Mouse (Mus musculus) heart, embryonic 12.5 days (tissue): ENCODE measurements at regions not wholly inside any gene's neighbourhood (a gene's known extent, or its start where the extent isn't known, plus 50 kb on each side); places are given as distances from the start of the nearest gene placed in this dataset.

Source experiments
- ATAC-seq: fragments of 200-750 bp; cut with Nextera tagmentation; 2 replicates; pipeline ENCODE4 v1.8.0; 2017; ENCODE audit warnings: moderate TSS enrichment, moderate library complexity; ENCODE audit not compliant: insufficient number of reproducible peaks, low FRiP score
- H3K27ac ChIP-seq: fragments of 300-500 bp; sonication (generic); 2 replicates; pipeline ENCODE4 v1.5.1; 2016; ENCODE audit warnings: mild to moderate bottlenecking, moderate library complexity; ENCODE audit not compliant: poor library complexity, severe bottlenecking
- H3K27me3 ChIP-seq: fragments of 300-500 bp; sonication (generic); replicated peaks from 2 replicates; pipeline ENCODE4 v1.6.1; 2016; ENCODE audit warnings: mild to moderate bottlenecking, moderate library complexity
- H3K36me3 ChIP-seq: fragments of 300-500 bp; sonication (generic); 2 replicates; pipeline ENCODE4 v1.6.1; 2016; ENCODE audit warnings: mild to moderate bottlenecking, moderate library complexity
- H3K4me1 ChIP-seq: fragments of 300-500 bp; sonication (generic); replicated peaks from 2 replicates; pipeline ENCODE4 v1.6.1; 2016; ENCODE audit warnings: mild to moderate bottlenecking
- H3K4me2 ChIP-seq: fragments of 300-500 bp; sonication (generic); 2 replicates; pipeline ENCODE4 v1.6.1; 2016; ENCODE audit warnings: mild to moderate bottlenecking, moderate library complexity
- H3K4me3 ChIP-seq: fragments of 300-500 bp; sonication (generic); 2 replicates; pipeline ENCODE4 v1.5.1; 2016; ENCODE audit warnings: mild to moderate bottlenecking
- H3K9ac ChIP-seq: fragments of 300-500 bp; sonication (generic); 2 replicates; pipeline ENCODE4 v1.6.1; 2016; ENCODE audit warnings: mild to moderate bottlenecking, moderate library complexity
- H3K9me3 ChIP-seq: fragments of 300-500 bp; sonication (generic); replicated peaks from 2 replicates; pipeline ENCODE4 v1.6.1; 2016; ENCODE audit warnings: mild to moderate bottlenecking, moderate library complexity
- WGBS: fragments of 180-500 bp; shearing (Covaris S2); methylation state at CpG from one replicate; pipeline ENCODE4 v1.1.7; 2016; 5-methylcytosine and 5-hydroxymethylcytosine counted together

GRCm38 (mm10) chr9:24833766-24834165, 59.7 kb upstream of the Tbx20 start:
- Histone ChIP-seq H3K4me2 (no peak overlapping the region), H3K9ac (no peak overlapping the region), H3K9me3 (no peaks in the 10 kb centered on the region), H3K4me1 (peaks cover 7% of the 10 kb centered on the region; the same call in 1 of the 2 replicates), H3K27me3 (no peaks in the 10 kb centered on the region), H3K4me3 (no peak overlapping the region), H3K36me3 (no peaks in the 10 kb centered on the region), H3K27ac (no peak overlapping the region)
- WGBS, result 59% methylated on average over 7 of the region's 7 CpGs
- no peak for ATAC-seq

- peaks cover 20% of the 10 kb centered on the region for H3K4me1 ChIP-seq
- H3K36me3 ChIP-seq, result no peaks in the 10 kb centered on the region
- H3K9me3 ChIP-seq, result no peaks in the 10 kb centered on the region
- H3K27me3 ChIP-seq, result no peaks in the 10 kb centered on the region
- no peak overlapping the region for H3K9ac ChIP-seq
- H3K4me2 ChIP-seq, result no peak overlapping the region
- peak overlapping the region; percentile 64; the same call in 1 of the 2 replicates for H3K27ac ChIP-seq
- peak; percentile 87 for ATAC-seq
- 7% methylated on average over 7 of the region's 7 CpGs for WGBS
- no peak overlapping the region for H3K4me3 ChIP-seq
These were observed 74.1 kb upstream of the Tbx20 start for GRCm38 (mm10) chr9:24848210-24848609.

DNA sequence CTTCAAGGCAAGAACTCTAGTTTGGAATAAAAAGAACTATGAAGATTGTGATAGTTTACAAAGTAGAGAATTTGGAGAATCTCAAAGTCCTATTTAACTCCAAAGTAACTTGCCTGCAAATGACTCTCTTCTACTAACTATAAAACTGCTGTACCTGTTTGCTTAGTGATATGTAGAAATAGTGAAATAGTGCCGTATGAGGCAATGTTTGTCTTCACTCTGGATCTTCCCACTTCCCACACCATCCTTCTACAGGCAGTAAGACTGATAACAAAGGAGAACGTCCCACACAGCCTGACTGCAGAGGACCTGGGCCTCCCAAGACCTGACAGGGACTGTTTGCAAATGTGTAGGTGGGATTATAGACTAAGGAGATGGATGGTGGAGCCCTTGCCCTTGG, 85.4 kb upstream of the Tbx20 start:
- Histone ChIP-seq H3K9me3 (no peaks in the 10 kb centered on the region), H3K27ac (no peak overlapping the region), H3K4me2 (no peak overlapping the region), H3K9ac (no peak overlapping the region), H3K27me3 (no peaks in the 10 kb centered on the region), H3K4me3 (no peak overlapping the region), H3K4me1 (peaks cover 26% of the 10 kb centered on the region), H3K36me3 (no peaks in the 10 kb centered on the region)
- ATAC-seq, result no peak
- WGBS, result 40% methylated on average over 2 of the region's 2 CpGs

GRCm38 (mm10) chr9:24866390-24867173, 92.5 kb upstream of the Tbx20 start:
- WGBS, result 66% methylated on average over 4 of the region's 4 CpGs

GRCm38 (mm10) chr9:24868746-24869145, 94.6 kb upstream of the Tbx20 start:
- no peak overlapping the region for H3K9ac ChIP-seq
- 85% methylated on average over 1 of the region's 1 CpGs for WGBS

More at GRCm38 (mm10) chr9:24866390-24867173, 92.5 kb upstream of the Tbx20 start:
- Histone ChIP-seq H3K27ac (no peak overlapping the region), H3K27me3 (no peaks in the 10 kb centered on the region), H3K4me2 (no peak overlapping the region), H3K4me1 (0 out of 2 replicates have a peak, but pooled peaks cover 3% of the 10 kb centered on the region), H3K4me3 (no peak overlapping the region), H3K9ac (no peak overlapping the region), H3K9me3 (no peaks in the 10 kb centered on the region), H3K36me3 (no peaks in the 10 kb centered on the region)
- no peak for ATAC-seq

GRCm38 (mm10) chr9:24874434-24875143, 100.5 kb upstream of the Tbx20 start:
- peak; percentile 75 for ATAC-seq
- Histone ChIP-seq H3K36me3 (no peaks in the 10 kb centered on the region), H3K4me2 (peak overlapping the region; percentile 46), H3K27me3 (no peaks in the 10 kb centered on the region), H3K4me1 (peaks cover 38% of the 10 kb centered on the region), H3K9me3 (no peaks in the 10 kb centered on the region), H3K4me3 (no peak overlapping the region), H3K27ac (peak overlapping the region; percentile 54), H3K9ac (no peak overlapping the region; the same call in 1 of the 2 replicates)
- WGBS, result 12% methylated on average over 13 of the region's 13 CpGs

More at GRCm38 (mm10) chr9:24868746-24869145, 94.6 kb upstream of the Tbx20 start:
- no peaks in the 10 kb centered on the region for H3K36me3 ChIP-seq
- no peak for ATAC-seq
- H3K4me1 ChIP-seq, result peaks cover 4% of the 10 kb centered on the region; the same call in 1 of the 2 replicates
- H3K4me3 ChIP-seq, result no peak overlapping the region
- no peak overlapping the region for H3K27ac ChIP-seq
- no peak overlapping the region for H3K4me2 ChIP-seq
- H3K9me3 ChIP-seq, result no peaks in the 10 kb centered on the region
- H3K27me3 ChIP-seq, result no peaks in the 10 kb centered on the region

GRCm38 (mm10) chr9:24878384-24879174, 104.5 kb upstream of the Tbx20 start:
- Histone ChIP-seq H3K4me3 (no peak overlapping the region), H3K36me3 (no peaks in the 10 kb centered on the region), H3K9ac (no peak overlapping the region), H3K4me1 (peaks cover 40% of the 10 kb centered on the region), H3K27me3 (no peaks in the 10 kb centered on the region), H3K4me2 (no peak overlapping the region), H3K9me3 (0 out of 2 replicates have a peak, but pooled peaks cover 2% of the 10 kb centered on the region), H3K27ac (no peak overlapping the region)
- WGBS, result 54% methylated on average over 8 of the region's 8 CpGs
- no peak for ATAC-seq

DNA sequence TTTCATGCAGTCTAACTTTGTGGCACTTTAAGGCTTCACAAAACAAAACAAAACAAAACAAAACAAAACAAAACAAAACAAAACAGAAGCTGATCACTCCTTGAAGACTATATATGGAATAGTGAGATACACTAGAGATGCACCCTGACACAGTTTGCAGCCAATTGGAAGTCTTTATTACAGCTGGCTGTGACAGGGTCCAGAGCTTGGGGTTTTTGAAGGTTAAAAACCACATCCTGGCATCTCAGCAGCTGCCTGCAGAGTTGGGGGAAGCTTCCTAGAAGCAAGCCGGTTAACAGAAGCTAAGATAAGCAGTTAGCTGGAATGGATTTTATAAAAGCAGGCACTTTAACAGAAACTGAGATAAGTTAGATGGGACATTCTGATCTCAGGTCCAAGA, 105.6 kb upstream of the Tbx20 start:
- Histone ChIP-seq H3K36me3 (no peaks in the 10 kb centered on the region), H3K27ac (no peak overlapping the region), H3K4me1 (peaks cover 34% of the 10 kb centered on the region), H3K9ac (no peak overlapping the region), H3K4me3 (no peak overlapping the region), H3K9me3 (0 out of 2 replicates have a peak, but pooled peaks cover 2% of the 10 kb centered on the region), H3K27me3 (no peaks in the 10 kb centered on the region), H3K4me2 (no peak overlapping the region)
- no peak for ATAC-seq
- 11% methylated on average over 1 of the region's 1 CpGs for WGBS

DNA sequence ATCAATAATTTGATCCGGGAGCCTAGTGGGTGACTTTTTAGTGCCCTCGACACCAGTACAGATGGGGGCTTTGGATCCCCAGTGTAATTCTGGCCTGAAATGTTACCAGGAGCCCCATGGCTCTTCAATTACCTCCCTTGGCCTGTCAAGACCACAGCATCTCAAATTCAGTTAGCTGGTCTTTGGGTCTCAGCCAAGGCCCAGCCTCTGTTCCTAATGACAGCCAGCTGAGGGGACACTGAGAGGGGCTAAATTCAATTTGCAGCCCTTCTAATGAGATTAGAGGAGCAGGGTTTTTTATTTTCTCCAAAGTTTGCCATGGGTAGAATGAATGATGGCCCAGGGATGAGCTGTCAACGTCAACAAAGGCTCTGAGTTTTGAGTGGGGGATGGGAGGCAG, 109.9 kb upstream of the Tbx20 start:
- Histone ChIP-seq H3K4me2 (no peak overlapping the region), H3K4me1 (peaks cover 25% of the 10 kb centered on the region), H3K9me3 (0 out of 2 replicates have a peak, but pooled peaks cover 2% of the 10 kb centered on the region), H3K27ac (no peak overlapping the region), H3K4me3 (no peak overlapping the region), H3K9ac (no peak overlapping the region), H3K36me3 (no peaks in the 10 kb centered on the region), H3K27me3 (no peaks in the 10 kb centered on the region)
- ATAC-seq, result no peak
- WGBS, result 70% methylated on average over 3 of the region's 3 CpGs

- Histone ChIP-seq H3K4me2 (no peak overlapping the region), H3K9ac (no peak overlapping the region), H3K4me3 (no peak overlapping the region), H3K27ac (peak overlapping the region; percentile 93), H3K4me1 (peaks cover 30% of the 10 kb centered on the region), H3K36me3 (no peaks in the 10 kb centered on the region), H3K9me3 (no peaks in the 10 kb centered on the region), H3K27me3 (no peaks in the 10 kb centered on the region)
- peak; percentile 88 for ATAC-seq
- WGBS, result 17% methylated on average over 9 of the region's 9 CpGs
These were observed 114.2 kb upstream of the Tbx20 start for GRCm38 (mm10) chr9:24888282-24888681.
